Mouse (Mus musculus): ENCODE results near the gene Lyrm7. TPM values are rescaled to one million over a fixed set of nuclear protein-coding genes. Genes with fewer than 3 reads are reported as not detected.

Lyrm7 gene
- polyA plus RNA-seq, 1 experiment from 2014 or later = 6.7 TPM

DNA sequence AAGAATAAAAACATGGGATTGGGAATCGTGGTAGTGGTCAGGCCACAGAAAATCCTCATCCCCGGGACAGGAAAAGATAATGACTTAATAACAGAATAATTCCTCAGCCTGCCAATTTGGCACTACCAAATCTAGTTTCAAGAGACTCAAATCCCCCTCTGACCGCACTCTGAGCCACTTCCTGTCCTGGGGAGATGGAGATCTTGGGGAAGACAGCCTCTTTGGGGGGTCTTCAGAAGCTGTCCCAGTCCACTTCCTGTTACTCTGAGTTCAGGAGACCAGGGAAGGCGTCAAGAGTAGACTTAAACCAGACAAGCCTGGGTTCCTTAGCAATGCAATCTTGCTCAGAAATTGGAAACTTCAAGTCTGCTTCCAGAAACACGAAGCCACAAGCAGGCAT lies 15.8 kb downstream of the Lyrm7 start:
- Histone ChIP-seq H3K27ac (ENCODE audit: low read depth, low read length) (no peak overlapping the region), H3K4me1 (ENCODE audit: control insufficient read depth, insufficient read depth, low read length) (no peaks in the 10 kb centered on the region), H3K9ac (ENCODE audit: low read depth, low read length) (no peak overlapping the region), H3K9me3 (ENCODE audit: control insufficient read depth, low read length) (no peaks in the 10 kb centered on the region), H3K4me3 (ENCODE audit: low read length) (no peak overlapping the region), H3K4me2 (replicated peaks; ENCODE audit: low read depth, low read length) (no peak overlapping the region), H3K27me3 (ENCODE audit: control insufficient read depth, insufficient read depth, low read length) (no peaks in the 10 kb centered on the region), H3K36me3 (ENCODE audit: control insufficient read depth, insufficient read depth, low read length) (no peaks in the 10 kb centered on the region)
- no peak for ATAC-seq (ENCODE audit: low FRiP score, low TSS enrichment)
- 83% methylated on average over 5 of the region's 5 CpGs for WGBS

DNA sequence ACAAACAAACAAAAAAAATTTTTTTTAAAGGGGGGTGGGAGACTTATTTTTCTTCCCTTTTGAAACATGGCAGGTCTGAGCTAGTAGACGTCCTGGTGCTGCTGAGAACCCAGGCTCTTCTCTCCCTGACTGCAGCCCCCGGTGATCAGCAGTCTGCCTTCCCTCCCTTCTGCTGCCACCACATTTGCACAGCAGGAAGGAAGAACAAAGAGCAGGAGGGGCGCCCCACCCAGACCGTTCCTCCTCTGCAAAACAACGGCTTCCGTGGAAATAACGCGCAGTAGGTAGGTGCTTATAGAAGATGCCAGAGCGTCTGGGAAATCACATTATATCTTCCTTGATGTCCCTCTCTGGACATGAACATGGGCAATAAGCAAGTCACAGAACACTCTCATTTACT lies 16.3 kb downstream of the Lyrm7 start:
- Histone ChIP-seq H3K4me2 (replicated peaks; ENCODE audit: low read depth, low read length) (no peak overlapping the region), H3K36me3 (ENCODE audit: control insufficient read depth, insufficient read depth, low read length) (no peaks in the 10 kb centered on the region), H3K27ac (ENCODE audit: low read depth, low read length) (no peak overlapping the region), H3K4me1 (ENCODE audit: control insufficient read depth, insufficient read depth, low read length) (no peaks in the 10 kb centered on the region), H3K9ac (ENCODE audit: low read depth, low read length) (no peak overlapping the region), H3K27me3 (ENCODE audit: control insufficient read depth, insufficient read depth, low read length) (no peaks in the 10 kb centered on the region), H3K9me3 (ENCODE audit: control insufficient read depth, low read length) (no peaks in the 10 kb centered on the region), H3K4me3 (ENCODE audit: low read length) (no peak overlapping the region)
- no peak for ATAC-seq (ENCODE audit: low FRiP score, low TSS enrichment)
- WGBS = 68% methylated on average over 9 of the region's 9 CpGs

DNA sequence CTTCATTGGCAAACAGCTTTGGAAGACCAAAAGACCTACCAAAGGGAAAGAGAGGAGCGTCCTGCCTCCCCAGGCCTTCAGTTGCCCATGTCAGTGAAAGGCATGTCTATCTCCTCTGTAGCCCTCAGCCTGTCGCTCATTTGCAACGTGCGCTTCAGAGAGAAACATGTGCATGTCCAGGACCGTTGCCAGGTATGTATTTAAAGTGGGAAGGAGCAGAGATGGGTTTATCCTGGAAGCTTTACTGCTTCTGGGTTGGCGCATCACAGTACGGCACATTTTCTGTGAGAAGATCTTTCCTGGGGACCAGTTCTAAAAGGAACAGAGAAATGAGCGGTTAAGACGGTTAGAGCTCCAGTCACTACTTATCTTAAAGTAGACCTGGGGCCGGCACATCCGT lies 19.8 kb downstream of the Lyrm7 start:
- no peak overlapping the region for H3K4me3 ChIP-seq (ENCODE audit: low read length)
- no peaks in the 10 kb centered on the region for H3K27me3 ChIP-seq (ENCODE audit: control insufficient read depth, insufficient read depth, low read length)
- no peak overlapping the region for H3K4me2 ChIP-seq (replicated peaks; ENCODE audit: low read depth, low read length)
- no peak for ATAC-seq (ENCODE audit: low FRiP score, low TSS enrichment)
- 91% methylated on average over 11 of the region's 11 CpGs for WGBS
- H3K4me1 ChIP-seq (ENCODE audit: control insufficient read depth, insufficient read depth, low read length) = no peaks in the 10 kb centered on the region
- no peaks in the 10 kb centered on the region for H3K9me3 ChIP-seq (ENCODE audit: control insufficient read depth, low read length)
- no peaks in the 10 kb centered on the region for H3K36me3 ChIP-seq (ENCODE audit: control insufficient read depth, insufficient read depth, low read length)
- H3K27ac ChIP-seq (ENCODE audit: low read depth, low read length) = no peak overlapping the region
- H3K9ac ChIP-seq (ENCODE audit: low read depth, low read length) = no peak overlapping the region

- H3K27ac ChIP-seq (ENCODE audit: low read depth, low read length) = no peak overlapping the region
- no peak for ATAC-seq (ENCODE audit: low FRiP score, low TSS enrichment)
- no peaks in the 10 kb centered on the region for H3K27me3 ChIP-seq (ENCODE audit: control insufficient read depth, insufficient read depth, low read length)
- H3K4me2 ChIP-seq (replicated peaks; ENCODE audit: low read depth, low read length) = no peak overlapping the region
- no peaks in the 10 kb centered on the region for H3K4me1 ChIP-seq (ENCODE audit: control insufficient read depth, insufficient read depth, low read length)
- no peaks in the 10 kb centered on the region for H3K36me3 ChIP-seq (ENCODE audit: control insufficient read depth, insufficient read depth, low read length)
- WGBS = 93% methylated on average over 4 of the region's 4 CpGs
- no peak overlapping the region for H3K9ac ChIP-seq (ENCODE audit: low read depth, low read length)
- H3K4me3 ChIP-seq (ENCODE audit: low read length) = no peak overlapping the region
- H3K9me3 ChIP-seq (ENCODE audit: control insufficient read depth, low read length) = no peaks in the 10 kb centered on the region
Measured at GRCm38 (mm10) chr11:54839696-54840095, 21.0 kb downstream of the Lyrm7 start.

GRCm38 (mm10) chr11:54836106-54836505 lies 24.6 kb downstream of the Lyrm7 start:
- H3K4me1 ChIP-seq (ENCODE audit: control insufficient read depth, insufficient read depth, low read length) = no peaks in the 10 kb centered on the region
- H3K36me3 ChIP-seq (ENCODE audit: control insufficient read depth, insufficient read depth, low read length) = no peaks in the 10 kb centered on the region
- 84% methylated on average over 9 of the region's 9 CpGs for WGBS
- no peak for ATAC-seq (ENCODE audit: low FRiP score, low TSS enrichment)
- H3K4me3 ChIP-seq (ENCODE audit: low read length) = no peak overlapping the region
- H3K27me3 ChIP-seq (ENCODE audit: control insufficient read depth, insufficient read depth, low read length) = no peaks in the 10 kb centered on the region
- H3K9ac ChIP-seq (ENCODE audit: low read depth, low read length) = no peak overlapping the region
- no peaks in the 10 kb centered on the region for H3K9me3 ChIP-seq (ENCODE audit: control insufficient read depth, low read length)
- H3K27ac ChIP-seq (ENCODE audit: low read depth, low read length) = no peak overlapping the region
- no peak overlapping the region for H3K4me2 ChIP-seq (replicated peaks; ENCODE audit: low read depth, low read length)

DNA sequence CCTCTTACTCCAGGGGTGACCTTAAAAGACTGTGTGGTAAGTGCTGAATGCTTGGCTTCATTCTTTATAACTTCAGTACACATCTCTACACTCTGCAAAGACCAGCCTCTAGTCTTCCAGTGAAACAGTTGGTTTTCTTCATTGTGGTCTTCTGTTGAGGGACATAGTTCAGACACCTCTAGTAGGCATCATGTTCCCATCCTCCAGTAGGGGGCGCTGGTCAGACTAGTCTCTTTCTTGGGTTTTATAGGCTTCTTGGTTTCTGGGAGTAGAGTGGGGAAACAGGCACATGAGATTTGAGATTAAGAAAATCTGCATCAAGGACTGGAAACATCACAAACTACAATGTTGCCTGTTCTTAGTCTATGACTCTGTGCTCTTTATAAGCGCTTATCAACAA lies 26.1 kb downstream of the Lyrm7 start:
- Histone ChIP-seq H3K27ac (ENCODE audit: low read depth, low read length) (no peak overlapping the region), H3K9ac (ENCODE audit: low read depth, low read length) (no peak overlapping the region), H3K9me3 (ENCODE audit: control insufficient read depth, low read length) (no peaks in the 10 kb centered on the region), H3K4me2 (replicated peaks; ENCODE audit: low read depth, low read length) (no peak overlapping the region), H3K27me3 (ENCODE audit: control insufficient read depth, insufficient read depth, low read length) (no peaks in the 10 kb centered on the region), H3K4me1 (ENCODE audit: control insufficient read depth, insufficient read depth, low read length) (no peaks in the 10 kb centered on the region), H3K36me3 (ENCODE audit: control insufficient read depth, insufficient read depth, low read length) (no peaks in the 10 kb centered on the region), H3K4me3 (ENCODE audit: low read length) (no peak overlapping the region)
- WGBS = 69% methylated on average over 2 of the region's 2 CpGs
- ATAC-seq (ENCODE audit: low FRiP score, low TSS enrichment) = no peak

GRCm38 (mm10) chr11:54833833-54834232 lies 26.9 kb downstream of the Lyrm7 start:
- Histone ChIP-seq H3K36me3 (ENCODE audit: control insufficient read depth, insufficient read depth, low read length) (no peaks in the 10 kb centered on the region), H3K9me3 (ENCODE audit: control insufficient read depth, low read length) (no peaks in the 10 kb centered on the region), H3K27me3 (ENCODE audit: control insufficient read depth, insufficient read depth, low read length) (no peaks in the 10 kb centered on the region), H3K4me2 (replicated peaks; ENCODE audit: low read depth, low read length) (no peak overlapping the region), H3K27ac (ENCODE audit: low read depth, low read length) (no peak overlapping the region), H3K9ac (ENCODE audit: low read depth, low read length) (no peak overlapping the region), H3K4me1 (ENCODE audit: control insufficient read depth, insufficient read depth, low read length) (no peaks in the 10 kb centered on the region), H3K4me3 (ENCODE audit: low read length) (no peak overlapping the region)
- WGBS = 95% methylated on average over 4 of the region's 4 CpGs
- no peak for ATAC-seq (ENCODE audit: low FRiP score, low TSS enrichment)

GRCm38 (mm10) chr11:54826819-54827218 lies 33.9 kb downstream of the Lyrm7 start:
- ATAC-seq (ENCODE audit: low FRiP score, low TSS enrichment) = no peak; the same call in 1 of the 2 replicates

DNA sequence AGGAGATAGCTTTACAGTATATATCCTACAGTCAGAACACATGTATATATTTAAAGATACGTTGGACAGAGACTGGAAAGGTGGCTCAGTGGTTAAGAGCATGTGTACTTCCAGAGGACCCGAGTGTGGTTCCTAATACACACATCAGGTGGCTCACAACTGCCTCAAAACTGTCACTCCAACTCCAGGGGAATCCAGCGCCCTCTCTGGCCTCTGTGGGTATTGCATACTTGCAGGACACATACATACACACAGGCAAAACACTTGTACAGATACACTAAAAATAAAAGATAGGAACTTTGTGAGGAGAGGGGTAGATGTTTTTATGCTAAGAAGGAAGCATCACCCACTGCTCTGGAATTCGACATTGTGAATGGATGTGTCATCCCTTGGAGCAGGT lies 34.9 kb downstream of the Lyrm7 start:
- no peaks in the 10 kb centered on the region for H3K9me3 ChIP-seq (ENCODE audit: control insufficient read depth, low read length)
- no peak overlapping the region for H3K4me2 ChIP-seq (replicated peaks; ENCODE audit: low read depth, low read length)
- H3K4me3 ChIP-seq (ENCODE audit: low read length) = no peak overlapping the region
- no peaks in the 10 kb centered on the region for H3K4me1 ChIP-seq (ENCODE audit: control insufficient read depth, insufficient read depth, low read length)
- ATAC-seq (ENCODE audit: low FRiP score, low TSS enrichment) = no peak
- no peaks in the 10 kb centered on the region for H3K36me3 ChIP-seq (ENCODE audit: control insufficient read depth, insufficient read depth, low read length)
- no peaks in the 10 kb centered on the region for H3K27me3 ChIP-seq (ENCODE audit: control insufficient read depth, insufficient read depth, low read length)
- WGBS = 75% methylated on average over 4 of the region's 4 CpGs
- H3K9ac ChIP-seq (ENCODE audit: low read depth, low read length) = no peak overlapping the region
- H3K27ac ChIP-seq (ENCODE audit: low read depth, low read length) = no peak overlapping the region

More at GRCm38 (mm10) chr11:54826819-54827218, 33.9 kb downstream of the Lyrm7 start:
- Histone ChIP-seq H3K4me2 (replicated peaks; ENCODE audit: low read depth, low read length) (no peak overlapping the region), H3K9ac (ENCODE audit: low read depth, low read length) (no peak overlapping the region), H3K4me1 (ENCODE audit: control insufficient read depth, insufficient read depth, low read length) (no peaks in the 10 kb centered on the region), H3K4me3 (ENCODE audit: low read length) (no peak overlapping the region), H3K9me3 (ENCODE audit: control insufficient read depth, low read length) (no peaks in the 10 kb centered on the region), H3K27ac (ENCODE audit: low read depth, low read length) (no peak overlapping the region), H3K27me3 (ENCODE audit: control insufficient read depth, insufficient read depth, low read length) (no peaks in the 10 kb centered on the region), H3K36me3 (ENCODE audit: control insufficient read depth, insufficient read depth, low read length) (no peaks in the 10 kb centered on the region)
- 68% methylated on average over 8 of the region's 8 CpGs for WGBS

- H3K27me3 ChIP-seq (ENCODE audit: control insufficient read depth, insufficient read depth, low read length) = no peaks in the 10 kb centered on the region
- H3K9ac ChIP-seq (ENCODE audit: low read depth, low read length) = no peak overlapping the region
- 80% methylated on average over 4 of the region's 4 CpGs for WGBS
- H3K4me1 ChIP-seq (ENCODE audit: control insufficient read depth, insufficient read depth, low read length) = no peaks in the 10 kb centered on the region
- H3K9me3 ChIP-seq (ENCODE audit: control insufficient read depth, low read length) = no peaks in the 10 kb centered on the region
- no peak for ATAC-seq (ENCODE audit: low FRiP score, low TSS enrichment)
- no peak overlapping the region for H3K4me2 ChIP-seq (replicated peaks; ENCODE audit: low read depth, low read length)
- H3K36me3 ChIP-seq (ENCODE audit: control insufficient read depth, insufficient read depth, low read length) = no peaks in the 10 kb centered on the region
- H3K27ac ChIP-seq (ENCODE audit: low read depth, low read length) = no peak overlapping the region
- no peak overlapping the region for H3K4me3 ChIP-seq (ENCODE audit: low read length)
Measured at GRCm38 (mm10) chr11:54823467-54823866, 37.2 kb downstream of the Lyrm7 start.
